Mouse (Mus musculus) kidney, adult 2 months (tissue): ENCODE measurements around the gene Acsbg1.
"Not testable (repeated sequence)": the region's sequence is repeated elsewhere in the genome, so short reads cannot be mapped to it uniquely, and the experiment has no call there.

Experiments
- CTCF ChIP-seq: fragments of 200-500 bp; conservative IDR thresholded peaks from 2 replicates; pipeline ENCODE4 v1.5.1; 2011; ENCODE audit warnings: low read depth, mild to moderate bottlenecking, control low read depth, low read length, moderate library complexity, mixed read lengths; ENCODE audit not compliant: insufficient read depth, insufficient read length
- POLR2A ChIP-seq: fragments of 200-500 bp; IDR thresholded peaks from one replicate; pipeline ENCODE4 v1.6.1; 2011; ENCODE audit warnings: low read depth, low read length, control low read depth

DNA sequence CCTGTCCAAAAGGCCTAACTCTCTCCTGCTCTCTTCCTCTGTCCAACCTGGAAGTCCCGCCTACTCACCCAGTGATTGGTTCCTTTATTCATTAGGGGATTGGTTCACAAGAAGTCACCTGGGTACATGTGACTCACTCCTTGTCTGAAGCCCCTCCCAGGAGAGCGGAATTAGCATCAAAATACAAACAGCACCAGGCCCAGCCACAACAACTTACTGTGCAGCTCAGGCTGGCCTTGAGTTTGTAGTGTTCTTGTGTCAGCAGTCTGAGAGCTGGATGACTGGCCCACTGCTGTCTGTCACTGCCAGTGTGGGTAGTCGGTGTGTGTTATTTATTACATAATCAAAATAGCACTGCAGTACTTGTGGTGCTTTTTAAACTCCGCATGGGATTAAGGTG, 68.0 kb downstream of the Acsbg1 start:
- TF ChIP-seq CTCF, POLR2A: not testable (repeated sequence)
